Mouse (Mus musculus): ENCODE data around the gene Gchfr. TPM values are rescaled to one million over a fixed set of nuclear protein-coding genes. Genes with fewer than 3 reads are reported as not detected.

Gchfr gene
- total RNA-seq, 1 experiment from 2014 or later = 35.4 TPM

Other genes starting within 250 kb of the Gchfr start
- 10.1 and 13.3 TPM in 2 replicates for gene Chst14, start 241.3 kb upstream of the Gchfr start, total RNA-seq (2021)
- gene Ccdc32, start 138.4 kb upstream of the Gchfr start, total RNA-seq (2021) = 14.8 and 16.9 TPM in 2 replicates
- 4.6 and 5.7 TPM in 2 replicates for gene Rpusd2, start 133.0 kb upstream of the Gchfr start, total RNA-seq (2021)
- 8.1 and 8.3 TPM in 2 replicates for gene Knl1, start 120.7 kb upstream of the Gchfr start, total RNA-seq (2021)
- gene Rad51, start 55.0 kb upstream of the Gchfr start, total RNA-seq (2021) = 7.8 and 8.7 TPM in 2 replicates
- 71.5 and 85.1 TPM in 2 replicates for gene Rmdn3, start 10.7 kb upstream of the Gchfr start, total RNA-seq (2021)
- gene Gm14137, start 6.7 kb downstream of the Gchfr start, total RNA-seq (2021) = 0.23 and 0.26 TPM in 2 replicates
- 24.9 and 33.6 TPM in 2 replicates for gene Zfyve19, start 40.8 kb downstream of the Gchfr start, total RNA-seq (2021)
- gene Dnajc17, start 41.0 kb downstream of the Gchfr start, total RNA-seq (2021) = 12.7 and 17.9 TPM in 2 replicates
- not detected in 2 replicates for gene Ppp1r14d, start 62.1 kb downstream of the Gchfr start, total RNA-seq (2021)
- gene Spint1, start 69.6 kb downstream of the Gchfr start, total RNA-seq (2021) = 4.7 and 4.8 TPM in 2 replicates
- 0.41 TPM in 1 of 2 replicates, not detected in the other for gene Rhov, start 103.5 kb downstream of the Gchfr start, total RNA-seq (2021)
- gene Vps18, start 121.0 kb downstream of the Gchfr start, total RNA-seq (2021) = 18.1 and 18.6 TPM in 2 replicates
- gene Dll4, start 158.0 kb downstream of the Gchfr start, total RNA-seq (2021) = 13.7 and 14.4 TPM in 2 replicates
- gene Chac1, start 183.5 kb downstream of the Gchfr start, total RNA-seq (2021) = 3.7 and 6.2 TPM in 2 replicates